Mouse (Mus musculus) limb, embryonic 14.5 days (tissue): ENCODE results near the gene Ccdc8. TPM values are rescaled to one million over a fixed set of nuclear protein-coding genes. Genes with fewer than 3 reads are reported as not detected.

Experiments used
- ATAC-seq: fragments of 200-750 bp; cut with Nextera tagmentation; 2 replicates; pipeline ENCODE4 v1.8.0; 2017; ENCODE audit warnings: low read depth, moderate number of reproducible peaks, moderate TSS enrichment; ENCODE audit not compliant: low FRiP score
- DNase-seq: peaks from one replicate; pipeline ENCODE4 v3.0.0-alpha.2; 2015; ENCODE audit warnings: low spot score
- H3K27ac ChIP-seq: fragments of 300-500 bp; sonication (generic); replicated peaks from 2 replicates; pipeline ENCODE4 v1.5.1; 2014; ENCODE audit warnings: low read depth, mild to moderate bottlenecking, low read length, moderate library complexity, mixed read lengths
- H3K27me3 ChIP-seq: fragments of 300-500 bp; sonication (generic); 2 replicates; pipeline ENCODE4 v1.6.1; 2014; ENCODE audit warnings: low read length, mixed read lengths; ENCODE audit not compliant: control insufficient read depth, insufficient read depth
- H3K36me3 ChIP-seq: fragments of 300-500 bp; sonication (generic); 2 replicates; pipeline ENCODE4 v1.6.1; 2014; ENCODE audit warnings: mild to moderate bottlenecking, low read length, moderate library complexity, mixed read lengths; ENCODE audit not compliant: control insufficient read depth, insufficient read depth
- H3K4me1 ChIP-seq: fragments of 300-500 bp; sonication (generic); 2 replicates; pipeline ENCODE4 v1.6.1; 2014; ENCODE audit warnings: antibody characterized with exemption, low read length, mixed read lengths; ENCODE audit not compliant: control insufficient read depth, insufficient read depth
- H3K4me2 ChIP-seq: fragments of 300-500 bp; sonication (generic); replicated peaks from 2 replicates; pipeline ENCODE4 v1.6.1; 2014; ENCODE audit warnings: low read depth, mild to moderate bottlenecking, low read length, moderate library complexity; ENCODE audit not compliant: severe bottlenecking
- H3K4me3 ChIP-seq: fragments of 300-500 bp; sonication (generic); replicated peaks from 2 replicates; pipeline ENCODE4 v1.5.1; 2014; ENCODE audit warnings: low read length
- H3K9ac ChIP-seq: fragments of 300-500 bp; sonication (generic); 2 replicates; pipeline ENCODE4 v1.6.1; 2014; ENCODE audit warnings: mild to moderate bottlenecking, low read depth, low read length, moderate library complexity; ENCODE audit not compliant: severe bottlenecking
- H3K9me3 ChIP-seq: fragments of 300-500 bp; sonication (generic); 2 replicates; pipeline ENCODE4 v1.6.1; 2016; ENCODE audit warnings: low read length; ENCODE audit not compliant: control insufficient read depth
- POLR2A ChIP-seq: fragments of 200-500 bp; IDR thresholded peaks from 2 replicates; pipeline ENCODE4 v1.8.0; 2012; ENCODE audit warnings: inconsistent platforms, mild to moderate bottlenecking, moderate library complexity, borderline replicate concordance; ENCODE audit not compliant: insufficient read depth, insufficient read length; ENCODE audit errors: extremely low read depth
- WGBS: fragments of 180-500 bp; shearing (Covaris S2); extraction: QIAGEN DNeasy Blood & Tissue Kit; methylation state at CpG from one replicate; pipeline ENCODE4 v1.1.7; 2014; 5-methylcytosine and 5-hydroxymethylcytosine counted together
- polyA plus RNA-seq, 2 experiments: library from polyadenylated mRNA; depleted of rRNA in 1 of 2; stranded (reverse) in 1 of 2; unstranded in 1 of 2; fragments of >200 nt; fragmentation: Nextera tagmentation in 1 of 2; extraction: Ambion mirVana in 1 of 2; gene quantifications; 2 replicates each; pipeline versions ENCODE4 v1.2.1 to v1.2.3; 2012 to 2014

Ccdc8 gene
- polyA plus RNA-seq, 2 experiments = 25.5 to 40.7 TPM

GRCm38 (mm10) chr7:16946441-16947348 lies 45.8 kb upstream of the Ccdc8 start:
- H3K27me3 ChIP-seq = peaks cover 34% of the 10 kb centered on the region
- H3K4me2 ChIP-seq = peak overlapping the region; percentile 79
- peak overlapping the region; percentile 55 for H3K4me3 ChIP-seq
- ATAC-seq (no peak), DNase-seq (no peak)
- no peak for TF ChIP-seq POLR2A
- H3K36me3 ChIP-seq = no peaks in the 10 kb centered on the region
- H3K27ac ChIP-seq = peak overlapping the region; percentile 33; the same call in 1 of the 2 replicates
- no peaks in the 10 kb centered on the region for H3K9me3 ChIP-seq
- peak overlapping the region; percentile 49 for H3K9ac ChIP-seq
- WGBS = 6% methylated on average over 39 of the region's 53 CpGs
- H3K4me1 ChIP-seq = peaks cover 42% of the 10 kb centered on the region

- Histone ChIP-seq H3K27me3 (peaks cover 34% of the 10 kb centered on the region), H3K36me3 (no peaks in the 10 kb centered on the region), H3K4me3 (peak overlapping the region; percentile 55), H3K27ac (peak overlapping the region; percentile 33; the same call in 1 of the 2 replicates), H3K9me3 (no peaks in the 10 kb centered on the region), H3K9ac (peak overlapping the region; percentile 49), H3K4me2 (peak overlapping the region; percentile 79), H3K4me1 (peaks cover 42% of the 10 kb centered on the region)
- peak; percentile 44 for DNase-seq
- ATAC-seq = no peak
- 14% methylated on average over 21 of the region's 22 CpGs for WGBS
- no peak for TF ChIP-seq POLR2A
Measured at GRCm38 (mm10) chr7:16947349-16947895, 45.1 kb upstream of the Ccdc8 start.

GRCm38 (mm10) chr7:16947959-16948361 lies 44.5 kb upstream of the Ccdc8 start:
- no peaks in the 10 kb centered on the region for H3K9me3 ChIP-seq
- H3K36me3 ChIP-seq = no peaks in the 10 kb centered on the region
- no peak overlapping the region; the same call in 1 of the 2 replicates for H3K27ac ChIP-seq
- no peak overlapping the region for H3K9ac ChIP-seq
- WGBS = 15% methylated on average over 4 of the region's 4 CpGs
- H3K4me3 ChIP-seq = peak overlapping the region; percentile 55; the same call in 1 of the 2 replicates
- peak overlapping the region; percentile 79 for H3K4me2 ChIP-seq
- peaks cover 34% of the 10 kb centered on the region for H3K27me3 ChIP-seq
- ATAC-seq (peak; percentile 69), DNase-seq (peak; percentile 79)
- peaks cover 42% of the 10 kb centered on the region for H3K4me1 ChIP-seq
- no peak for TF ChIP-seq POLR2A

- H3K27me3 ChIP-seq = peaks cover 34% of the 10 kb centered on the region
- no peak overlapping the region for H3K4me3 ChIP-seq
- WGBS = 59% methylated on average over 8 of the region's 8 CpGs
- H3K4me2 ChIP-seq = no peak overlapping the region; the same call in 1 of the 2 replicates
- H3K36me3 ChIP-seq = no peaks in the 10 kb centered on the region
- TF ChIP-seq POLR2A = no peak
- H3K4me1 ChIP-seq = peaks cover 41% of the 10 kb centered on the region
- H3K27ac ChIP-seq = no peak overlapping the region
- H3K9me3 ChIP-seq = no peaks in the 10 kb centered on the region
- H3K9ac ChIP-seq = no peak overlapping the region
- no peak for DNase-seq
- no peak for ATAC-seq
Measured at GRCm38 (mm10) chr7:16948923-16949458, 43.5 kb upstream of the Ccdc8 start.
